Mouse (Mus musculus): ENCODE results near the gene Mta3. TPM values are rescaled to one million over a fixed set of nuclear protein-coding genes. Genes with fewer than 3 reads are reported as not detected.
"Not testable (repeated sequence)": the region's sequence is repeated elsewhere in the genome, so short reads cannot be mapped to it uniquely, and the experiment has no call there.

Mta3 gene
- polyA plus RNA-seq, 1 experiment from 2014 or later = 71.7 TPM

DNA sequence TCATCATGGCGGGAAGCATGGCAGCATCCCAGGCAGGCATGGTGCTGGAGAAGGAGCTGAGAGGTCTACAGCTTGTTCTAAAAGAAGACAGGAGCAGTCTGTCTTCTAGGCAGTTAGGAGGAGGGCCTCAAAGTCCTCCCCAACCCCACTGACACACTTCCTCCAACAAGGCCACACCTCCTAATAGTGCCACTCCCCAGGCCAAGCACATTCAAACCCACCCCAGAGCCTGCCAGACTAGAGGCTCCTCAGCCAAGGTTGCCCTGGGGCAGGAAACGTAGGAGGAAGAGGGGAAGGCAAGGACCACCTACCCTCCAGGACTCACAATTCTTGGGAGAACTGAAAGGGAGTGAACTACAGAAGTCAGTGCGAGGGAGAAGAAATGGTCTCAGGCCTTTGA, 141.9 kb downstream of the Mta3 start, which contains the start of gene Haao:
Gene Haao (minus strand): TSS at position 149 of the 400 bp plus-strand sequence.
- Histone ChIP-seq H3K36me3 (ENCODE audit: inconsistent target) (no peaks in the 10 kb centered on the region), H3K79me2 (ENCODE audit: inconsistent target) (no peaks in the 10 kb centered on the region), H3K4me3 (ENCODE audit: inconsistent target) (peak within 1 kb of the TSS; percentile 1; the same call in 1 of the 2 replicates), H3K27ac (peak within 1 kb of the TSS; percentile 29; the same call in 1 of the 2 replicates)
- WGBS (ENCODE audit: missing documents) = 43% methylated on average over 3 of the region's 3 CpGs

- Histone ChIP-seq H3K4me3 (ENCODE audit: inconsistent target) (no peak overlapping the region), H3K79me2 (ENCODE audit: inconsistent target) (no peaks in the 10 kb centered on the region), H3K27ac (no peak overlapping the region), H3K36me3 (ENCODE audit: inconsistent target) (no peaks in the 10 kb centered on the region)
- WGBS (ENCODE audit: missing documents) = 32% methylated on average over 4 of the region's 4 CpGs
These were observed 142.5 kb downstream of the Mta3 start for GRCm38 (mm10) chr17:83848482-83848881.

- 87% methylated on average over 12 of the region's 12 CpGs for WGBS (ENCODE audit: missing documents)
- no peak overlapping the region for H3K27ac ChIP-seq
These were observed 143.2 kb downstream of the Mta3 start for GRCm38 (mm10) chr17:83849081-83849675.

GRCm38 (mm10) chr17:83849717-83850116, 143.8 kb downstream of the Mta3 start:
- no peak overlapping the region for H3K27ac ChIP-seq
- no peak overlapping the region for H3K4me3 ChIP-seq (ENCODE audit: inconsistent target)
- no peaks in the 10 kb centered on the region for H3K36me3 ChIP-seq (ENCODE audit: inconsistent target)
- WGBS (ENCODE audit: missing documents) = 78% methylated on average over 4 of the region's 5 CpGs
- H3K79me2 ChIP-seq (ENCODE audit: inconsistent target) = no peaks in the 10 kb centered on the region

More at GRCm38 (mm10) chr17:83849081-83849675, 143.2 kb downstream of the Mta3 start:
- H3K36me3 ChIP-seq (ENCODE audit: inconsistent target) = no peaks in the 10 kb centered on the region
- no peak overlapping the region for H3K4me3 ChIP-seq (ENCODE audit: inconsistent target)
- no peaks in the 10 kb centered on the region for H3K79me2 ChIP-seq (ENCODE audit: inconsistent target)

DNA sequence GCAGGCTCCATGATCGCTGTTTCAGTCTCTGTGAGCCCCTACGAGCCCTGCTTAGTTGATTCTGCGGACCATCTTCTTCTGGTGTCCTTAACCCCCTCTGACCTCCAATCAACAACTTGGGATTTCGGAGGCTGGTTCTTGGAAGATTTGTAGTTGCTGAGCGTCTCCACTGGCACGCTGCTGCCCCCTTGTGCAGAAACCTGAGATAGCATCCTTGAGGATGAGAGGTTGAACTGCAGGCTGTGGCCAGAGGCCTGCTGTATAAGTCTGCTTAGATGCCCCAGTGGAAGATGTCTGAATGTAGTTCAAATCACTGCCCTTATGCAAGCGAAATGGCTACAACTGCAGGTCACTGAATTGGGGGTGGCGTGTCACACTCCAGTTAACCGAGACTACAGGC, 144.5 kb downstream of the Mta3 start:
- Histone ChIP-seq H3K4me3 (ENCODE audit: inconsistent target) (no peak overlapping the region), H3K36me3 (ENCODE audit: inconsistent target) (no peaks in the 10 kb centered on the region), H3K79me2 (ENCODE audit: inconsistent target) (no peaks in the 10 kb centered on the region), H3K27ac (no peak overlapping the region)
- 23% methylated on average over 9 of the region's 9 CpGs for WGBS (ENCODE audit: missing documents)

- Histone ChIP-seq H3K79me2 (ENCODE audit: inconsistent target) (no peaks in the 10 kb centered on the region), H3K4me3 (ENCODE audit: inconsistent target) (no peak overlapping the region), H3K36me3 (ENCODE audit: inconsistent target) (no peaks in the 10 kb centered on the region), H3K27ac (no peak overlapping the region)
- 75% methylated on average over 5 of the region's 5 CpGs for WGBS (ENCODE audit: missing documents)
These were observed 144.9 kb downstream of the Mta3 start for GRCm38 (mm10) chr17:83850864-83851263.

GRCm38 (mm10) chr17:83853831-83854230, 147.9 kb downstream of the Mta3 start:
- no peak overlapping the region for H3K4me3 ChIP-seq (ENCODE audit: inconsistent target)
- H3K36me3 ChIP-seq (ENCODE audit: inconsistent target) = no peaks in the 10 kb centered on the region
- 90% methylated on average over 3 of the region's 3 CpGs for WGBS (ENCODE audit: missing documents)
- H3K27ac ChIP-seq = no peak overlapping the region
- H3K79me2 ChIP-seq (ENCODE audit: inconsistent target) = no peaks in the 10 kb centered on the region

- Histone ChIP-seq H3K36me3 (ENCODE audit: inconsistent target) (no peaks in the 10 kb centered on the region), H3K27ac (no peak overlapping the region), H3K4me3 (ENCODE audit: inconsistent target) (no peak overlapping the region), H3K79me2 (ENCODE audit: inconsistent target) (no peaks in the 10 kb centered on the region)
- 77% methylated on average over 12 of the region's 12 CpGs for WGBS (ENCODE audit: missing documents)
These were observed 148.4 kb downstream of the Mta3 start for GRCm38 (mm10) chr17:83854284-83854918.

- Histone ChIP-seq H3K4me3 (ENCODE audit: inconsistent target) (no peak overlapping the region), H3K36me3 (ENCODE audit: inconsistent target) (no peaks in the 10 kb centered on the region), H3K27ac (no peak overlapping the region), H3K79me2 (ENCODE audit: inconsistent target) (no peaks in the 10 kb centered on the region)
- 90% methylated on average over 7 of the region's 7 CpGs for WGBS (ENCODE audit: missing documents)
These were observed 152.4 kb downstream of the Mta3 start for GRCm38 (mm10) chr17:83858413-83858812.

DNA sequence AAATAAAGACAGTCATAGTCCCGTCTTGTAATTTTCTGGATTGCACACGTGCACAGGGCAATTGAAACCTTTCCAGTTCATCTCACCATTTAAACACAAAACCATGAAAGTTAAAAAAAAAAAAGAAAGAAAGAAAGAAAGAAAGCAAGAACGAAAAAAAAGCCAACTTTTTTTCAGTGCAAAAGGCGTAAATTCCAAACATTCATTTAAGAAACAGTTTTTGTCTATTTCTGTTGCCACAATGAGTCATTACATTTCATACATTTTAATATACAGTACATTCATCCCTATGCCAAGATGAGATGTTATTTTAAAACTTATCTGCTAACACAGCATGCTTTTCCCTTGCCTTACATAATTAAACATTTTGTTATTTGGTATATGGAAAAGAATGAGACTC, 153.7 kb downstream of the Mta3 start:
- WGBS (ENCODE audit: missing documents) = 92% methylated on average over 4 of the region's 4 CpGs
- Histone ChIP-seq H3K4me3 (ENCODE audit: inconsistent target) (no peak overlapping the region), H3K79me2 (ENCODE audit: inconsistent target) (no peaks in the 10 kb centered on the region), H3K36me3 (ENCODE audit: inconsistent target) (no peaks in the 10 kb centered on the region), H3K27ac (no peak overlapping the region)

DNA sequence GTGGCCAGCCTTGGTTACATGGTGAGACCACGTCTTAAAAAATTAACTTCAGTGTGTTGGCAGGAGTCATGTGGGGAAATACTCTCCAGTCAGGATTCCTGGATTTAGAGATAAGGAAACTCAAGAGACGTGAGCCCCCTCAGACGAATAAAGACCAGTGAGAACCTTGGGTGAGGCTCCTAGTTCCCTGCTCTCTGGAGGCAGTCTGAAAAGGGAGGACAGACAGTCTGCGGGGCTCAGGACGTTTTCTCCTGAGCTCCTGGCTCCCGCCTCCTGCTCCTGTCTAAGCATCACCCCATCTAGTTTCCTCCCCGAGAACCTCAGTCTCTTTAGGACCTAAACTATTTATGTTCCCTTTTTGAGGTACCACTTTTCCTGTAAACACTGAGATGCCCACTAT, 154.3 kb downstream of the Mta3 start:
- H3K27ac ChIP-seq = no peak overlapping the region
- H3K36me3 ChIP-seq (ENCODE audit: inconsistent target) = no peaks in the 10 kb centered on the region
- H3K4me3 ChIP-seq (ENCODE audit: inconsistent target) = no peak overlapping the region
- no peaks in the 10 kb centered on the region for H3K79me2 ChIP-seq (ENCODE audit: inconsistent target)
- WGBS (ENCODE audit: missing documents) = 81% methylated on average over 7 of the region's 7 CpGs

DNA sequence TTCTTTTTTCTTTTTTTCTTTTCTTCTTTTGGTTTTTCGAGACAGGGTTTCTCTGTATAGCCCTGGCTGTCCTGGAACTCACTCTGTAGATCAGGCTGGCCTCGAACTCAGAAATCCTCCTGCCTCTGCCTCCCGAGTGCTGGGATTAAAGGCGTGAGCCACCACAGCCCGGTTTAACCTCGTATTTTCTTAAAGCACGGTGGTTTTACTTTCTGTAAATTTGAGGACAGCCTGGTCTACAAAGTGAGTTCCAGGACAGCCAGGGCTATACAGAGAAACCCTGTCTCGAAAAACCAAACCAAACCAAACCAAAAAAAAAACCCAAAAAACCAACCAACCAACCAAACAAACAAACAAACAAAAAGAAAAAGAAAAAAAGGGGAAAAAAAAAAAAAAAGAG, 155.0 kb downstream of the Mta3 start:
- WGBS (ENCODE audit: missing documents) = 70% methylated on average over 6 of the region's 8 CpGs
- H3K36me3 ChIP-seq (ENCODE audit: inconsistent target); H3K27ac ChIP-seq; H3K79me2 ChIP-seq (ENCODE audit: inconsistent target): not testable (repeated sequence)
- H3K4me3 ChIP-seq (ENCODE audit: inconsistent target) = peak overlapping the region; percentile 75; the same call in 1 of the 2 replicates

DNA sequence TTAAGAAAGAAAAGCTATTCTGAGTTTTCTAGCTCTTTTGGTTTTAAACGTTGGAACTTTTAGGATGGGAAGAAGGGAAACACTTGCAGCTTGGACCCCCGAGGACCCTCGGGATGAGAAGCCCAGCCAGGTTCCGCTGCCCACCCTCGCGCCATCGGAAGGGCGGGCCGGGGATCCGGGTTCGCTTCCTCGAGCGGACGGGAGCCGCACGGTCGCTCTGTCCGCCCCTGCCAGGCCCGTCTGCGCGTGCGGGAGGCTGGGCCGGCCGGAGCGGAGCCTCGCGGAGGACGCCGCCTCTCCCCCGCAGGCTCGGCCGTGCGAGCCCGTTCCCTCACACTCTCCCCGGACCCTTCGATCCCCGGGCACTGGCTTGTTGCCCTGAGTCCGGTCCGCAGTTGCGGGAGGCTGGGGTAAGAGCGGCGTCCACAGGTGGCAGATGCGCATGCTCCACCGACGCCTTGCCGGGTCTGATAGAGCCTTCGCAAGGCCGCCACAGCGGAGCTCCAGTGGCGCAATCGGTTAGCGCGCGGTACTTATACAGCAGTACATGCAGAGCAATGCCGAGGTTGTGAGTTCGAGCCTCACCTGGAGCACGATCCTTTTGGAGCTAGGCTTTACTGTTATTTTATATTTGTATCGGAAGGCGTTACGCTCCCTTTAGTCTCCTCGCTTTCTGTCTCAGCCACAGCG, 155.6 kb downstream of the Mta3 start:
- Histone ChIP-seq H3K27ac (peak overlapping the region; percentile 38), H3K79me2 (ENCODE audit: inconsistent target) (no peaks in the 10 kb centered on the region), H3K4me3 (ENCODE audit: inconsistent target) (peak overlapping the region; percentile 75), H3K36me3 (ENCODE audit: inconsistent target) (no peaks in the 10 kb centered on the region)
- WGBS (ENCODE audit: missing documents) = 0% methylated on average over 44 of the region's 62 CpGs

DNA sequence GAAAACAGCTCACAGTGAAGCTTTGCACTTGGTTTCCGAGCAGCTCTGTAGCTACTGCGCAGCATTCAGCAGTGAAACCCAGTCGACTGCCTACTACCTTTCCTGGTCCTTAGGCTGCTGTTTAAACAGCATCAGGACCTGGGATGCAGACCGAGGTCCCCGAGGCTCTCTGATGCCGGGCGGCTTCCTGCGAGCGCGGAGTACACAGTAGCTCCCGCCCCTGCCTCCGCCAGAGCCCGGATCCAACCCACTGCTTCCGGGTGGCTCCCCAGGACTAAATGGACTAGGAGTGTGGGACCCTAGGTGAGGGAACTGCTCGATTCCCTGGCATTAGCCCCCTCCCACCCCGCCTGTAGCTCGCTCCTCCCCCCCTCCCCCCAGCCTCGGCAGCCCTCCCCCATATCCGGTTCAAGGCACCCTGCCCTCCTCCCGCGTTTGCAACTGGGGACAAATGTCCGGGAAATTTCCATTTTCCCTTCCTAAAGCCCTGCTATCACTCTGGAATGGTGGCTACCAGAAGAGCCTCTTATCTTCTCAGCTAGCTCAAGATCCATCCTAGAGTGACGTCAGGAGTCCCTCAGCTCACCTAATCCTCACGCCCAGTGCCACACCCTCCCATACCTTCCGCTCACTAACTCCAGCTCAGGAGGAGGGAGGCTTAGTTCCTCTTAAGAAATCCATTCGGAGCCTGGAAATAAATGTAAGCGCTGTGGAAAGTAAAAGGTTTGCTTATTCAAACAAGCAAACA, 156.3 kb downstream of the Mta3 start:
- Histone ChIP-seq H3K36me3 (ENCODE audit: inconsistent target) (no peaks in the 10 kb centered on the region), H3K4me3 (ENCODE audit: inconsistent target) (peak overlapping the region; percentile 75), H3K27ac (peak overlapping the region; percentile 38), H3K79me2 (ENCODE audit: inconsistent target) (no peaks in the 10 kb centered on the region)
- WGBS (ENCODE audit: missing documents) = under 1% methylated on average over 22 of the region's 27 CpGs

Data from macrophage (primary cell).